Mouse (Mus musculus): ENCODE data around the gene Sbk2. TPM values are rescaled to one million over a fixed set of nuclear protein-coding genes. Genes with fewer than 3 reads are reported as not detected.

Sbk2 gene
- total RNA-seq, 2 experiments from 2014 or later, result 39.9 to 51.4 TPM

- no peak for DNase-seq
- intact Hi-C loops (cut with DNase I; ENCODE audit: low total_unique reads), result no loop called here
Observed at GRCm38 (mm10) chr7:4963527-4963926, 679 bp downstream of the Sbk2 start.

GRCm38 (mm10) chr7:4957361-4957760 is 6.8 kb downstream of the Sbk2 start:
- intact Hi-C loops (cut with DNase I; ENCODE audit: low total_unique reads), result no loop called here
- DNase-seq, result no peak

GRCm38 (mm10) chr7:4953815-4954445 is 10.3 kb downstream of the Sbk2 start:
- intact Hi-C loops (cut with DNase I; ENCODE audit: low total_unique reads), result no loop called here
- no peak for DNase-seq

DNA sequence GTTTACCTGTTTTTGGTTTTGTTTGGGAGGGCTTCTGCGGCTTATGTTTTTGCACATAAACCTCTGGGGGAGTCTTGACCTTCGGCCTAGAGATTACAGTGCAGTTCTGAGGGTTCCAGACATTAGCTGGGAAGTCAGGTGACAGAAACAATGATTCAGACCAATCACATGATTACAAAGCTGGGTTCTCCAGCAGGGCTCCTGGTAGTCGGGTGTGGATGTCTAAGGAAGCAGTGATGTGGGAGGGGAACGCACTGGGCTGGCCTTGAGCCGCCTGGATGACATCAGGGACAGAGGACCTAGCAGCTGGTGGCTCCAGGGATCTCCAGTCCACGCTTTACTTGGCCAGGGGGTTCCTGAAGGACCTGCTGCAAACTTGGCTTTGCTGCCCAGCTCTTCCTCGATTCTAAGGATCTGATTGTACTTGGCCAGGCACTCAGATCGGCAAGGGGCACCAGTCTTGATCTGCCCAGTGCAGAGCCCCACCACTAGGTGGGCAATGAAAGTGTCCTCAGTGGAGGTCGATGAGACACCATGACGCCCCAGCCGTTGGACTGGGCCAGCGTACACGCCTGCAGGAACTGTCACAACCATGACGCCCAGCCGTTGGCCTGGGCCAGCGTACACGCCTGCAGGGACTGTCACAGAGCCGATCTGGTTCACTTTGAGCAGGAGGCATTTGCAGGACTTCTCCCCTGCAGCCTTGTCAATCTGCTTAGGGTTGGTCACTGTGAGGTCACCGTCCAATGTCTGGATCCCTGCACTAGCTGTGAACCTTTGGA is 13.5 kb downstream of the Sbk2 start:
- intact Hi-C loops (cut with DNase I; ENCODE audit: low total_unique reads), result no loop called here
- no peak for DNase-seq

GRCm38 (mm10) chr7:4948386-4948785 is 15.8 kb downstream of the Sbk2 start:
- intact Hi-C loops (cut with DNase I; ENCODE audit: low total_unique reads), result no loop called here
- DNase-seq, result no peak

DNA sequence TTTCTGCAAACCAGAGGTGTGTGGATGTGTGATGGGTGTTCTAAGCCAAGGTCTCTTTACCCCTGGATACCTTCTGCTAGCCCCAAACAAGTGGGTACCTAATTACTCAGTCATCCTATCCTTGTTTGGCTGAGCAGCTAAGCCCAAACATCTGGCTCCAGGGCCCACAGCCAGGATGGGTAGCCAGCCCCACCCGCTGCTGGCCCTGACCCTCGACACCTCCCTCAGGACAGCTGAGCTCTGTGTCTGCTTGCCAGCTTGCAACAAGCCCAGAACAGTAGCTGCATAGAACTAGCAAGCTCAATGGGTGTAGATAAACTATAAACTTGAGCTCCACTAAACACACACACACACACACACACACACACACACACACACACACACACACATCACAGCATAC is 16.4 kb downstream of the Sbk2 start:
- intact Hi-C loops (cut with DNase I; ENCODE audit: low total_unique reads), result no loop called here
- peak; percentile 89 for DNase-seq

DNA sequence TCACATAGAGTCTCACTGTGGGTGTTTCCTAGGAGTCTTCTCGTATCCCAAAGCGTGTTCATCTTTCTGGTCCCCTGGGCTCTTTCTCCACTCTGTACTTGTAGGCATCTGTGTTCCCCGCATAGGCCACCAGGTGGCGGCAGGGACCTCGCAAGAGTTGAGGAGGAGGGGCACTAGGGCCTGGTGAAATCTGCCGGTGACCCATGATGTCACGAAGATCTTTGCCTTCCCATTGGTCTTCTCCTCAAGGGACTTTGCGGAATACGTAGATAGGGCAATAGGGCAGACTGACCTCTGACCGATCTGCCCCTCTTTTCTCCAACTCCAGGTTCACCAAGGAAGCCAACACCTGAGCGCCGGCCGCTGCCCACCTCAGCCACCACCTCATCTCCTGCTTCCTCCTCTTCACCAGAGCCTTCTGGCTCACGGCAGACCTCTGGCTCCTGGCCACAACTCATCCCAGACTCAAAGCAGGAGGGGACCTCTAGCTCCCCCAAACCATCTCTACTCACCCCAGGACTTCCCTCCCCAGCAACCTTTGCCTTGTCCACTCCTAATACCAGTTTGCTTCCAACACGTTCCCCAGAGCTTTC is 20.9 kb downstream of the Sbk2 start:
- intact Hi-C loops (cut with DNase I; ENCODE audit: low total_unique reads), result loop anchor here (2.0 kb wide), 2 partner anchors 21 to 103 kb away; partner anchors contain the start of gene Sbk2
- DNase-seq, result peak; percentile 91

- intact Hi-C loops (cut with DNase I; ENCODE audit: low total_unique reads), result loop anchor here (2.0 kb wide), 2 partner anchors 22 to 104 kb away; partner anchors contain the start of gene Sbk2
- no peak for DNase-seq
Observed at GRCm38 (mm10) chr7:4942673-4943072, 21.5 kb downstream of the Sbk2 start.

GRCm38 (mm10) chr7:4940068-4940479 is 24.1 kb downstream of the Sbk2 start:
- DNase-seq, result peak; percentile 73
- intact Hi-C loops (cut with DNase I; ENCODE audit: low total_unique reads), result no loop called here

- intact Hi-C loops (cut with DNase I; ENCODE audit: low total_unique reads), result no loop called here
- DNase-seq, result peak; percentile 72
Observed at GRCm38 (mm10) chr7:4938456-4938855, 25.8 kb downstream of the Sbk2 start.

DNA sequence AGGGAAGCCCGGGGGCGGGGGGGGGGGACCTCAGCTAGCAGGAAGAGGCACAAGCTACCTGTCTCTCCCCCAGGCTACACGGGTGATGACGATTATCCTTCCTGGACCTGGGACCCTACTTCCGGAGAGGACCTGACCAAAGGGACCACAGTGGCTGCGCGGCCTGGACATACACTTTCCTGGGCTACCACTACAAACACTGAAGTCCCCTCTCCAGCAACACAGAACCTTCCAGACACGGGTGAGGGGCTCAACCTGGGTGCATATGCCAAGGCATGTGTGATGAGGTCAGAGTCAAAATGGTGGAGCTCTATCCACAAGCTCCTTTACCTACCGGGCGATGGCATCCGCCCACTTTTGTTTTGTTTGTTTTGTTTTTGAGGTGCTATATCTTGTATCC is 26.8 kb downstream of the Sbk2 start:
- intact Hi-C loops (cut with DNase I; ENCODE audit: low total_unique reads), result no loop called here
- no peak for DNase-seq

DNA sequence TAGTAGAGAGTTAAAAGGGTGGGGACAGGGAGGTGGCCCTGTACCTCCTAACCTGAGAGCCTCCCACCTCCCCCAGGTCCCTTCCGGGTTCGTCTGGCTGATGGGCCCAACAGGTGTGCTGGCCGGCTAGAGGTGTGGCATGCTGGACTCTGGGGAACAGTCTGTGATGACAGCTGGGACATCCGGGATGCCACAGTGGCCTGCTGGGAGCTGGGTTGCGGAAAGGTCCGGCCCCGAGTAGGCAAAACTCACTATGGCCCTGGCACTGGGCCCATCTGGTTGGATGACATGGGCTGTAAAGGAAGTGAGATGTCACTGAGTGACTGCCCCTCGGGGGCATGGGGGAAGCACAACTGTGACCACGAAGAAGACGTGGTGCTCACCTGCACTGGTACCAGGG is 27.4 kb downstream of the Sbk2 start:
- intact Hi-C loops (cut with DNase I; ENCODE audit: low total_unique reads), result no loop called here
- no peak for DNase-seq

DNA sequence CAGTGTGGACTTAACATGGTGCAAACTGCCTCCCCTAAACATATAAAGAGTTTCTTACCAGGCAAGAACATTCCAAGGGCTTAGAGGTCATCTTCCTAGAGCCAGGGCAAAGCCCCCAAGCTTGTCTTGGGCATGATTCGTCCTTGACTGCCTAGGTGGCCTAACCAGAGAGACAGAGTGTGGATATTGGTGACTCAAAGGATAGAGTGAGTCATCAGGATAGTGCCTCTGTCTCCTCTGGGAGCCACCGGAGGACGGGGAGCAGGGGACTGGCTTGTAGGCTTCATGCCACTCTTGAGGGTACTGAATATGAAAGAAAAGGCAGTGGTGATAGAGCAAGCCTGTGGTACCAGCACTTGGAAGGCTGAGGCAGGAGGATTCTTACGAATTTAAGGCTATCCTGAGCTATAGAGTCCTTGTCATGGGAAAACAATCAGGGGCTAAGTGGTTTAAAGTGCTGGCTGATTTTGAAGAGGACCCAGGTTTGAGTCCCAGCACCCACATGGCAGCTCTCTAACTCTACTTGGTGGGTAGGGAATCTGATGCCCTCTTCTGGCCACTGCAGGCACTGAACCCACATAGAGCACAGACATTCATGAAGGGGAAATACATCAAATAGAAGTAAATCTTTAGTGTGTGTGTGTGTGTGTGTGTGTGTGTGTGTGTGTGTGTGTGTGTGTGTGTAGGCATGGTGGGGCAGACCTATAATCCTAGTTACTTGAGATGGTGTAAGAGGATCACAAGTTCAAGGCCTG is 29.9 kb downstream of the Sbk2 start:
- intact Hi-C loops (cut with DNase I; ENCODE audit: low total_unique reads), result no loop called here
- no peak for DNase-seq

DNA sequence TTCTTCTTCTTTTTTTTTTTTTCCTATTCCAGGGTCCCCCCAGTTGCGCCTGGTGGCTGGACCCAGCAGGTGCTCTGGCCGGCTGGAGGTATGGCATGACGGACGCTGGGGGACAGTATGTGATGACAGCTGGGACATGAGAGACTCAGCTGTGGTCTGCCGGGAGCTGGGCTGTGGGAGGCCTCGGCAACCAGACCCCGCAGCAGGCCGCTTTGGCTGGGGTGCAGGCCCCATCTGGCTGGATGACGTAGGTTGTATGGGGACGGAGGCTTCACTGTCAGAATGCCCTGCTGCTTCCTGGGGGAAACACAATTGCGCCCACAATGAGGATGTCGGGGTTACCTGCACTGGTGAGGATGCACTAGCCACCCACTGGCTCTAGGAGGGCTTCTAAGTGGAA is 31.1 kb downstream of the Sbk2 start:
- no peak for DNase-seq
- intact Hi-C loops (cut with DNase I; ENCODE audit: low total_unique reads), result no loop called here

DNA sequence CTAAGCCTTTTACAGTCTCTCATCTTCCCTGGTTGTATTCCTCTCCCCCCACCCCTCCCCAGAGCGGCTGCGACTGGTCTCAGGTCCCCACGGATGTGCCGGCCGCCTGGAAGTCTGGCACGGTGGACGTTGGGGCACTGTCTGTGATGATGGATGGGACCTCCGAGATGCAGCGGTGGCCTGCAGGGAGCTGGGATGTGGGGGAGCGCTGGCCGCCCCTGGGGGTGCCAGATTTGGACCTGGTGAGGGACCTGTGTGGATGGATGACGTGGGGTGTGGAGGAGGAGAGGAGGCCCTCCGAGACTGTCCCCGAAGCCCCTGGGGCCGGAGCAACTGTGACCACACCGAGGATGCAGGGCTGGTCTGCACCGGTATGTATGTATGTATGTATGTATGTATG is 35.9 kb downstream of the Sbk2 start:
- DNase-seq, result no peak
- intact Hi-C loops (cut with DNase I; ENCODE audit: low total_unique reads), result no loop called here

GRCm38 (mm10) chr7:4927711-4928110 is 36.5 kb downstream of the Sbk2 start:
- no peak for DNase-seq
- intact Hi-C loops (cut with DNase I; ENCODE audit: low total_unique reads), result no loop called here

DNA sequence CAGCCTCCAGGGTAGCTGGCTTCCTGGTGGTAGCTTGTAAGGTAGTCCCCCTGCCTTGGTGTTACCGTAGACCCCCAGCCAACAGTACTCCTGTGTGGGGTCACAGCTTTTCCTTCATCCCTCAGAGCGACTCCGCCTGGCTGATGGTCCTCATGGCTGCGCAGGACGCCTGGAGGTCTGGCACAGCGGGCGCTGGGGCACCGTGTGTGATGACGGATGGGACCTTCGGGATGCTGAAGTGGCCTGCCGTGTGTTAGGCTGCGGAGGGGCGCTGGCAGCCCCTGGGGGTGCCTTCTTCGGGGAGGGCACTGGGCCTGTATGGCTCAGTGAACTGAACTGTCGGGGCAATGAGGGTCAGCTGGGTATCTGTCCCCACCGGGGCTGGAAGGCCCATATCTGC is 37.4 kb downstream of the Sbk2 start:
- intact Hi-C loops (cut with DNase I; ENCODE audit: low total_unique reads), result no loop called here
- DNase-seq, result no peak

DNA sequence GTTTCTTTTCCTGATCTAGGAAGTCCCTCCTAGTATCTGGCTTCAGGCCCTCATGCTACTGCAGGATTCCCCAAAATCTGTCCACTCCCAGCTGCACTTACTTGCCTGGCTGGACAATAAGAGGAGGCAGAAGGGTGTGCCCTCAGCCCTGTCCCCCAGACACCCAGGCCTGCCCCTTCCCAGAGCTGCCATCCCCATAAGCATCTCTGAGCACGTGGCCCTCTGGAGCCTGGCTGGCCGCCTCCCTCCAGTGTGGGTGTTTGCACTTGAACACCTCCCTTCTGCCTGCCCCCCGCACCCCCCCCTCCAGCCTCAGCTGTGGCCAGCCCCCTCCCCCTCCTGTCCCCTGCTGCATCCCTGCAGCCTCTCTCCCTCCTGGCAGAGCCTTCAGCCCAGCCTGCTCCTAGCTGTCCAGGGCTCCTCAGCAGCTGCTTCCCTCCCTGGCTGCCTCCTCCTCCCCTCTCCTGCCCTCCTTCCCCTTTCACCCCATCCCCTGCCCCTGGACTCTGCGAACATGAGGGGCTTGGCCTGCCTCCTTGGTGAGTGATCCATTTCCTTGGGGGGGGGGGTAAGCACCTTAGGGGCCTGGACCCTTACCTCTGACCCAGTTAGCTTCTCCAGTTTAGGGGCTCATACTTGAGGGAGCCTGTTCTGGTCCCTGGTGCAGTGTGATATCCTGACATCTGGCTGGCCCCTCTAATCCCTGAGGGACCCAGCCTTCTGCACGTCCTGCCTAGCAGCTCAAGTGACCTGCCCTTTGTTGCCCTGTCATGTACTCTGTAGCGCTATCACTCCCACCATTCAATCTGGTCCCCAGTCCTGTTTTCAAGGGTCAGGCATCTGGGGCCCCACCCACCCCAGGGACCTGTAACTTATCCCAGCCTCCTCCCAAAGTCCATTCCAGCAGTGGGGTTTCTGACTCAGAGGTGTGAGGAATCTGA is 38.5 kb downstream of the Sbk2 start, which contains the start of gene Ssc5d:
TSS of gene Ssc5d (plus strand) at position 345 of the 941 bp plus-strand sequence.
- DNase-seq, result peak; percentile 85
- intact Hi-C loops (cut with DNase I; ENCODE audit: low total_unique reads), result no loop called here

GRCm38 (mm10) chr7:4924891-4925301 is 39.3 kb downstream of the Sbk2 start:
- intact Hi-C loops (cut with DNase I; ENCODE audit: low total_unique reads), result no loop called here

More at GRCm38 (mm10) chr7:4924891-4925301, 39.3 kb downstream of the Sbk2 start:
- DNase-seq, result peak; percentile 70
